Mouse (Mus musculus): ENCODE measurements around the gene Mkks. TPM values are rescaled to one million over a fixed set of nuclear protein-coding genes. Genes with fewer than 3 reads are reported as not detected.

Mkks gene
- 1.7 TPM in 2 replicates for polyA plus RNA-seq (2012; rRNA removed)

GRCm38 (mm10) chr2:136891068-136891950 lies at the start of gene Mkks, which contains the start of the genes Slx4ip and AL731706.1:
Mkks (minus strand) TSS chr2:136891389.
Slx4ip (plus strand) TSS chr2:136891218.
AL731706.1 (minus strand) TSS chr2:136891389.
- no peaks in the 10 kb centered on the region for H3K36me3 ChIP-seq (ENCODE audit: control insufficient read depth, insufficient read depth, low read length)
- H3K4me3 ChIP-seq (ENCODE audit: control insufficient read depth, low read depth, low read length) = peak within 1 kb of the TSS; percentile 100
- peak within 1 kb of the TSS; percentile 97 for H3K27ac ChIP-seq (ENCODE audit: control insufficient read depth, insufficient read depth, low read depth, low read length)
- H3K4me1 ChIP-seq (ENCODE audit: control insufficient read depth, insufficient read depth, low read length) = no peaks in the 10 kb centered on the region; the same call in 1 of the 2 replicates
- H3K27me3 ChIP-seq (ENCODE audit: control insufficient read depth, insufficient read depth, low read length) = no peaks in the 10 kb centered on the region
- TF ChIP-seq CTCF (IDR thresholded peaks at IDR 0.05; ENCODE audit: control insufficient read depth, insufficient read depth, insufficient replicate concordance, low read depth, low read length) (no peak), POLR2A (IDR thresholded peaks at IDR 0.05; ENCODE audit: control insufficient read depth, low read depth, low read length) (peak; percentile 81; the same call in 1 of the 2 replicates)

- no peak for TF ChIP-seq CTCF (IDR thresholded peaks at IDR 0.05; ENCODE audit: control insufficient read depth, insufficient read depth, insufficient replicate concordance, low read depth, low read length)
- TF ChIP-seq POLR2A (IDR thresholded peaks at IDR 0.05; ENCODE audit: control insufficient read depth, low read depth, low read length) = no peak
- Histone ChIP-seq H3K4me3 (ENCODE audit: control insufficient read depth, low read depth, low read length) (no peak overlapping the region), H3K36me3 (ENCODE audit: control insufficient read depth, insufficient read depth, low read length) (no peaks in the 10 kb centered on the region), H3K4me1 (ENCODE audit: control insufficient read depth, insufficient read depth, low read length) (no peaks in the 10 kb centered on the region), H3K27ac (ENCODE audit: control insufficient read depth, insufficient read depth, low read depth, low read length) (no peak overlapping the region), H3K27me3 (ENCODE audit: control insufficient read depth, insufficient read depth, low read length) (no peaks in the 10 kb centered on the region)
Measured at GRCm38 (mm10) chr2:136938249-136938648, 47.1 kb upstream of the Mkks start.

GRCm38 (mm10) chr2:136936391-136937288 lies 45.5 kb upstream of the Mkks start:
- Histone ChIP-seq H3K27ac (ENCODE audit: control insufficient read depth, insufficient read depth, low read depth, low read length) (no peak overlapping the region), H3K4me1 (ENCODE audit: control insufficient read depth, insufficient read depth, low read length) (no peaks in the 10 kb centered on the region), H3K4me3 (ENCODE audit: control insufficient read depth, low read depth, low read length) (peak overlapping the region; percentile 30; the same call in 1 of the 2 replicates), H3K27me3 (ENCODE audit: control insufficient read depth, insufficient read depth, low read length) (no peaks in the 10 kb centered on the region), H3K36me3 (ENCODE audit: control insufficient read depth, insufficient read depth, low read length) (no peaks in the 10 kb centered on the region)
- no peak for TF ChIP-seq POLR2A (IDR thresholded peaks at IDR 0.05; ENCODE audit: control insufficient read depth, low read depth, low read length)
- no peak for TF ChIP-seq CTCF (IDR thresholded peaks at IDR 0.05; ENCODE audit: control insufficient read depth, insufficient read depth, insufficient replicate concordance, low read depth, low read length)

DNA sequence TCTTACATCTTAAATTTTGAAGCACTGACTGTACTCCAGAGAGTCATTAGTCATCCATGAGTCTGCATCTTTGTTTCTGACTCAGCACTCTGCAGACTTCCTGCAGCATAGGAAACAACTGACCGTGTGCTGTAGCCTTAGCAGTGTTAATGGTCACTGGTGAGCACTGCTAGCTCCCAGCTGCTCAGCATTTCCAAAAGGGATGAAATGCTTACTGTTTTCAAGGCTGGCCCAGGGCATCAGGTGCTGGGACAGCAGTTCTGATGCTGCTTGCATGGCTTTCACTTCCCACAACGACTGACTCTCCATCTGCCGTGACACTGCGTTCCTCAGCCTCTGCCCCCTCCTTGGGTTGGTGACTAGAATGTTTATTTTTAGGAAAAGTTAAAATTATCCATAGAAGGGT lies 29.8 kb upstream of the Mkks start:
- H3K4me3 ChIP-seq (ENCODE audit: control insufficient read depth, low read depth, low read length) = no peak overlapping the region
- H3K36me3 ChIP-seq (ENCODE audit: control insufficient read depth, insufficient read depth, low read length) = no peaks in the 10 kb centered on the region
- H3K27me3 ChIP-seq (ENCODE audit: control insufficient read depth, insufficient read depth, low read length) = no peaks in the 10 kb centered on the region
- TF ChIP-seq POLR2A (IDR thresholded peaks at IDR 0.05; ENCODE audit: control insufficient read depth, low read depth, low read length) = no peak
- no peak for TF ChIP-seq CTCF (IDR thresholded peaks at IDR 0.05; ENCODE audit: control insufficient read depth, insufficient read depth, insufficient replicate concordance, low read depth, low read length)
- H3K4me1 ChIP-seq (ENCODE audit: control insufficient read depth, insufficient read depth, low read length) = no peaks in the 10 kb centered on the region
- no peak overlapping the region; the same call in 1 of the 2 replicates for H3K27ac ChIP-seq (ENCODE audit: control insufficient read depth, insufficient read depth, low read depth, low read length)

DNA sequence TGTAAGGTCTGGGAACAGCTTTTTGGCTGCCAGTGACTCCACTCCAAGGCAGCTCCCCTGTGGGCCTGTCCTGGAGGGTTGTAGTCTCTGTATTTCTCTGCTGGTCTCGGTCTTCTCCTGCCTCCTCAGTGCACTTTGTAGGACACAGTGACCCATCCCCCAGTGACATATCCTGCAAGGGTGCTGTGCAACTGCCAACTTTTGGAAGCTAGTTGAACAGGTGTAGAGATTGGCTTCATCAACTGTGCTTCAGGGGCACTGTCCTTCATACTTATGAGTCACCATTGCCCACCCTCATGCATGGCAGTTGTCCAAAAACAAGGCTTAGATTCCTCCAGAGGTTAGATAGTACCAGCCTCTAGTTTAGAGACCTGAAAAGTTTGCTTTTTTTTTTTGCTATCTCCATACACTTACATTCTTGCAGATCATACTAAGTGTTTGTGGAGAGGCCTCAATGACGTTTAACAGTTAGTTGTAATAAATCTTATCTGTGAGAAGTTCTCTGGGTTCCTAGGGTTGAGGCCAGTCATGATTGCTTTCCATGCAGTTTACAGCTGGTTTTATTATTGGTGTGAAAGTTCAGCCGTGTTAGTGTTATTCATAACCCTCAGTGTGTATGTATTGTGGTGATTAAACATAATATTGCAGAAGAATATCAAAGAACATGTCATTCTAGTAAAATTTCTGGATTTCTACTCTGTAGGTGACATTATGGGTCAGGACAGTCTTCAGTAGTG lies 29.2 kb upstream of the Mkks start:
- no peak for TF ChIP-seq POLR2A (IDR thresholded peaks at IDR 0.05; ENCODE audit: control insufficient read depth, low read depth, low read length)
- TF ChIP-seq CTCF (IDR thresholded peaks at IDR 0.05; ENCODE audit: control insufficient read depth, insufficient read depth, insufficient replicate concordance, low read depth, low read length) = no peak
- Histone ChIP-seq H3K27ac (ENCODE audit: control insufficient read depth, insufficient read depth, low read depth, low read length) (no peak overlapping the region), H3K36me3 (ENCODE audit: control insufficient read depth, insufficient read depth, low read length) (no peaks in the 10 kb centered on the region), H3K4me1 (ENCODE audit: control insufficient read depth, insufficient read depth, low read length) (no peaks in the 10 kb centered on the region), H3K4me3 (ENCODE audit: control insufficient read depth, low read depth, low read length) (no peak overlapping the region), H3K27me3 (ENCODE audit: control insufficient read depth, insufficient read depth, low read length) (no peaks in the 10 kb centered on the region)

DNA sequence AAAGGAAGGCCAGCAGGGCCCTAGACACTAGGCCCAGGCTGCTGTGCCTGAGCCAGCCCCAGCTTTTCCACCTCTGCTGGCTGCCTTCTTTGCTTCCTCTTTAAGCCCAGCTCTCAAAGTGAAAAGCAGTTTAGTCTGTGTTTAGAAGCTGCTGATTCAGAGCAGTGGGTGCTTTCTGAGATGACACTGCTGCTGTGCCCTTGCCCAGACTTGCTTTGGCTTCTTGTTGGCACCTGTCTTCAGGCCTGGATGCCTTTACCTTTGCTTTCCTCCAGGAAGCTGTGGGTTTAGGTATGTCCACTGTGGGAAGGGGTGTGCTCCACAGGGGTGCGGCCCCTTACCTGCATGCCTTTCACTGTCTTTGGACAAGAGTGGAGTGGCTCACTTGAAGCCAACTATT lies 28.2 kb upstream of the Mkks start:
- Histone ChIP-seq H3K4me3 (ENCODE audit: control insufficient read depth, low read depth, low read length) (no peak overlapping the region), H3K27ac (ENCODE audit: control insufficient read depth, insufficient read depth, low read depth, low read length) (no peak overlapping the region), H3K36me3 (ENCODE audit: control insufficient read depth, insufficient read depth, low read length) (no peaks in the 10 kb centered on the region), H3K27me3 (ENCODE audit: control insufficient read depth, insufficient read depth, low read length) (no peaks in the 10 kb centered on the region), H3K4me1 (ENCODE audit: control insufficient read depth, insufficient read depth, low read length) (no peaks in the 10 kb centered on the region)
- TF ChIP-seq POLR2A (IDR thresholded peaks at IDR 0.05; ENCODE audit: control insufficient read depth, low read depth, low read length) (no peak), CTCF (IDR thresholded peaks at IDR 0.05; ENCODE audit: control insufficient read depth, insufficient read depth, insufficient replicate concordance, low read depth, low read length) (no peak)
